25 mouse cellular contexts compared by ENCODE assay signal in the genomic region with DNA sequence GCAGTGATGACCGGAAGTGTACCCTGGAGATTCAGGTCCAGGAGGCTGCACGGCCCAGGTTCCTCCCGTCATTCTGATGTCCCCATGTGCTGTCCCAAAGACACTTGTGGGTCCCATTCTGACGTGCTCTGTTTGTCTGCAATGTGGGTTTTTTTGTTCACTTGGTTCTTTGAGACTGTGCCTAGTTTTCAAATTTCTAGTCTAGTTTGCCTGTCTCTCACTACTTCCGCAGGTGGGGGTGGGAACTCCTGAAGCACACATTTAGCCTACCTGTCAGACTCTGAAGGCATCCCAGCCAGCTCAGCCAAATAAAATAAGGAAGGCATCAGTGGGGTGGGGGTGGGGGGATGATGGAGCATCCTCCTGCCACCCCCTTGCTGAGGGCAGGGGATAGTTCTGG. TPM values are rescaled to one million over a fixed set of nuclear protein-coding genes. Genes with fewer than 3 reads are reported as not detected.
DNase-seq lines count a peak whose midpoint lies in the region; ATAC-seq and TF ChIP-seq lines count a peak whose summit lies in the region.
"Had no signal": no experiment of that assay in that cellular context is flagged by ENCODE, and none has a peak within 500 bp of the region (broad histone marks: within the 10 kb centered on the region; RNA-seq: fewer than 3 reads in every experiment).

No protein-coding gene starts in this region.

- no peak overlapping the region for H3K27ac ChIP-seq in forebrain, embryonic 13.5 days
- no peak overlapping the region for H3K27ac ChIP-seq in forebrain, embryonic 11.5 days (ENCODE audit: low read depth, low read length)
- H3K27ac ChIP-seq in neural tube, embryonic 13.5 days (replicated peaks), result no peak overlapping the region
- H3K27ac ChIP-seq in neural tube, embryonic 15.5 days (replicated peaks), result no peak overlapping the region
- peak overlapping the region; percentile 65 for H3K27ac ChIP-seq in bone marrow, adult 2 months (ENCODE audit: control insufficient read depth, insufficient read depth, low read depth, low read length, poor library complexity)
- H3K27ac ChIP-seq: embryonic facial prominence, embryonic 12.5 days; heart, embryonic 13.5 days; lung, embryonic 15.5 days; midbrain, embryonic 12.5 days had no signal

- H3K36me3 ChIP-seq in forebrain, embryonic 13.5 days (ENCODE audit: poor library complexity, severe bottlenecking), result peaks cover 43% of the 10 kb centered on the region
- H3K36me3 ChIP-seq in forebrain, embryonic 11.5 days (ENCODE audit: control insufficient read depth, insufficient read depth, low read length), result peaks cover 20% of the 10 kb centered on the region; the same call in 1 of the 2 replicates
- peaks cover 39% of the 10 kb centered on the region for H3K36me3 ChIP-seq in neural tube, embryonic 13.5 days
- H3K36me3 ChIP-seq in neural tube, embryonic 15.5 days, result peaks cover 32% of the 10 kb centered on the region

- no peaks in the 10 kb centered on the region for H3K27me3 ChIP-seq in forebrain, embryonic 13.5 days
- H3K27me3 ChIP-seq in forebrain, embryonic 11.5 days (ENCODE audit: control insufficient read depth, insufficient read depth, low read length), result no peaks in the 10 kb centered on the region
- H3K27me3 ChIP-seq in neural tube, embryonic 13.5 days, result no peaks in the 10 kb centered on the region
- H3K27me3 ChIP-seq in neural tube, embryonic 15.5 days (replicated peaks), result no peaks in the 10 kb centered on the region
- H3K27me3 ChIP-seq: embryonic facial prominence, embryonic 12.5 days; heart, embryonic 13.5 days; lung, embryonic 15.5 days; midbrain, embryonic 12.5 days had no signal

- TF ChIP-seq CTCF in bone marrow, adult 2 months (IDR thresholded peaks at IDR 0.05; ENCODE audit: control insufficient read depth, insufficient read depth, low read length), result no peak

- H3K9ac ChIP-seq in forebrain, embryonic 13.5 days, result 0 out of 2 replicates have a peak overlapping the region, but pooled peaks have one; percentile 30
- H3K9ac ChIP-seq in forebrain, embryonic 11.5 days (ENCODE audit: low read length), result no peak overlapping the region
- 0 out of 2 replicates have a peak overlapping the region, but pooled peaks have one; percentile 2 for H3K9ac ChIP-seq in neural tube, embryonic 13.5 days
- no peak overlapping the region for H3K9ac ChIP-seq in neural tube, embryonic 15.5 days (replicated peaks)
- H3K9ac ChIP-seq: lung, embryonic 15.5 days had no signal

- H3K4me3 ChIP-seq in forebrain, embryonic 13.5 days, result no peak overlapping the region
- H3K4me3 ChIP-seq in forebrain, embryonic 11.5 days (ENCODE audit: low read depth, low read length), result no peak overlapping the region
- no peak overlapping the region for H3K4me3 ChIP-seq in neural tube, embryonic 13.5 days
- no peak overlapping the region for H3K4me3 ChIP-seq in neural tube, embryonic 15.5 days (replicated peaks)
- peak overlapping the region; percentile 16 for H3K4me3 ChIP-seq in bone marrow, adult 2 months (replicated peaks; ENCODE audit: control insufficient read depth, low read depth, low read length)
- H3K4me3 ChIP-seq: embryonic facial prominence, embryonic 12.5 days; heart, embryonic 13.5 days; lung, embryonic 15.5 days; midbrain, embryonic 12.5 days had no signal

- peaks cover 38% of the 10 kb centered on the region for H3K4me1 ChIP-seq in forebrain, embryonic 13.5 days
- peaks cover 8% of the 10 kb centered on the region; the same call in 1 of the 2 replicates for H3K4me1 ChIP-seq in forebrain, embryonic 11.5 days (replicated peaks; ENCODE audit: control insufficient read depth, insufficient read depth, low read length)
- H3K4me1 ChIP-seq in neural tube, embryonic 13.5 days (replicated peaks), result peaks cover 37% of the 10 kb centered on the region
- H3K4me1 ChIP-seq in neural tube, embryonic 15.5 days, result peaks cover 38% of the 10 kb centered on the region
- peaks cover 16% of the 10 kb centered on the region; the same call in 1 of the 2 replicates for H3K4me1 ChIP-seq in bone marrow, adult 2 months (ENCODE audit: control insufficient read depth, insufficient read depth, low read length)

- no peak overlapping the region for H3K4me2 ChIP-seq in forebrain, embryonic 13.5 days
- no peak overlapping the region for H3K4me2 ChIP-seq in forebrain, embryonic 11.5 days (ENCODE audit: low read depth, low read length, severe bottlenecking)
- no peak overlapping the region for H3K4me2 ChIP-seq in neural tube, embryonic 13.5 days
- H3K4me2 ChIP-seq in neural tube, embryonic 15.5 days, result no peak overlapping the region
- H3K4me2 ChIP-seq: embryonic facial prominence, embryonic 12.5 days; lung, embryonic 15.5 days; midbrain, embryonic 12.5 days had no signal

- intact Hi-C loops in left cerebral cortex, postnatal 36 days (cut with DNase I), result no loop called here
- intact Hi-C loops in heart, postnatal 36 days (cut with DNase I), result loop anchor here (2.0 kb wide), 1 partner anchor 67 kb away; no protein-coding TSS in a partner anchor

- DNase-seq in forebrain, embryonic 11.5 days (ENCODE audit: low spot score), result no peak
- peak; percentile 54 for DNase-seq in naive thymus-derived CD4-positive, alpha-beta T cell, adult 2 months (ENCODE audit: low read depth)
- DNase-seq in left cerebral cortex, postnatal 36 days (ENCODE audit: low spot score in 2 of 2), result no peak
- DNase-seq in heart, postnatal 36 days, result no peak
- DNase-seq: cerebellum, adult 8-10 months; heart, postnatal 4 days; kidney, adult 2 months; kidney, postnatal 10 days had no signal

- no peak for TF ChIP-seq POLR2A in bone marrow, adult 2 months (IDR thresholded peaks at IDR 0.05; ENCODE audit: borderline replicate concordance, control insufficient read depth, low read depth, low read length)

- WGBS in forebrain, embryonic 13.5 days, result 90% methylated on average over 5 of the region's 5 CpGs
- WGBS in forebrain, embryonic 11.5 days, result 94% methylated on average over 5 of the region's 5 CpGs
- WGBS in neural tube, embryonic 13.5 days, result 86% methylated on average over 5 of the region's 5 CpGs
- WGBS in neural tube, embryonic 15.5 days, result 89% methylated on average over 5 of the region's 5 CpGs
- 59% methylated on average over 5 of the region's 5 CpGs for WGBS in bone marrow, adult 2 months

- no peaks in the 10 kb centered on the region for H3K9me3 ChIP-seq in forebrain, embryonic 13.5 days (replicated peaks)
- H3K9me3 ChIP-seq in forebrain, embryonic 11.5 days (ENCODE audit: control insufficient read depth, low read length), result no peaks in the 10 kb centered on the region
- no peaks in the 10 kb centered on the region for H3K9me3 ChIP-seq in neural tube, embryonic 13.5 days
- no peaks in the 10 kb centered on the region for H3K9me3 ChIP-seq in neural tube, embryonic 15.5 days (replicated peaks)
- H3K9me3 ChIP-seq: embryonic facial prominence, embryonic 12.5 days; heart, embryonic 13.5 days; lung, embryonic 15.5 days; midbrain, embryonic 12.5 days had no signal

- ATAC-seq in forebrain, embryonic 13.5 days, result no peak
- no peak for ATAC-seq in forebrain, embryonic 11.5 days (replicated peaks; ENCODE audit: low FRiP score)
- no peak for ATAC-seq in neural tube, embryonic 13.5 days (ENCODE audit: low read depth)
- no peak for ATAC-seq in neural tube, embryonic 15.5 days (ENCODE audit: low FRiP score)
- ATAC-seq: inflammation-experienced regulatory T-cells, adult 6 months had no signal

RNA-seq across cellular contexts. Expression of gene Grk6, which starts 3.3 kb away (rescaled TPM):
- 24.9 and 26.9 TPM in 2 replicates for polyA plus RNA-seq in forebrain, embryonic 13.5 days (2015; fragmentation: Nextera tagmentation; extraction: Ambion mirVana)
- polyA plus RNA-seq in forebrain, embryonic 11.5 days (2014; fragmentation: Nextera tagmentation; extraction: Ambion mirVana), result 69.5 and 79.2 TPM in 2 replicates
- 35.7 and 38.5 TPM in 2 replicates for polyA plus RNA-seq in neural tube, embryonic 13.5 days (2015; fragmentation: Nextera tagmentation; extraction: Ambion mirVana)
- polyA plus RNA-seq in neural tube, embryonic 15.5 days (2015; fragmentation: Nextera tagmentation; extraction: Ambion mirVana), result 34.2 and 38.4 TPM in 2 replicates
- polyA plus RNA-seq in bone marrow, adult 2 months (2011; ENCODE audit: insufficient read depth, insufficient read length, low replicate concordance, missing spikeins), result 64.8 and 109 TPM in 2 replicates
- total RNA-seq in left cerebral cortex, postnatal 36 days (2021), result 10 to 100 TPM; 63.4 to 65.2 TPM
- 10 to 100 TPM; 17.6 to 18.1 TPM for total RNA-seq in heart, postnatal 36 days (2021)

RNA-seq across cellular contexts. Expression of gene Prr7, which starts 15.9 kb away (rescaled TPM):
- polyA plus RNA-seq in forebrain, embryonic 13.5 days (2015; fragmentation: Nextera tagmentation; extraction: Ambion mirVana), result 1.6 and 2.2 TPM in 2 replicates
- 2.3 and 3.9 TPM in 2 replicates for polyA plus RNA-seq in forebrain, embryonic 11.5 days (2014; fragmentation: Nextera tagmentation; extraction: Ambion mirVana)
- polyA plus RNA-seq in neural tube, embryonic 13.5 days (2015; fragmentation: Nextera tagmentation; extraction: Ambion mirVana), result 2.5 and 3.1 TPM in 2 replicates
- 4.2 and 5.8 TPM in 2 replicates for polyA plus RNA-seq in neural tube, embryonic 15.5 days (2015; fragmentation: Nextera tagmentation; extraction: Ambion mirVana)
- polyA plus RNA-seq in bone marrow, adult 2 months (2011; ENCODE audit: insufficient read depth, insufficient read length, low replicate concordance, missing spikeins), result 3.1 and 4.1 TPM in 2 replicates
- 10 to 100 TPM; 81.8 to 82.1 TPM for total RNA-seq in left cerebral cortex, postnatal 36 days (2021)
- under 1 TPM; 0.58 to 0.70 TPM for total RNA-seq in heart, postnatal 36 days (2021)
- polyA plus RNA-seq: heart, embryonic 13.5 days had no signal

RNA-seq across cellular contexts. Expression of gene F12, which starts 21.5 kb away (rescaled TPM):
- not detected in 2 replicates for polyA plus RNA-seq in forebrain, embryonic 13.5 days (2015; fragmentation: Nextera tagmentation; extraction: Ambion mirVana)
- polyA plus RNA-seq in forebrain, embryonic 11.5 days (2014; fragmentation: Nextera tagmentation; extraction: Ambion mirVana), result not detected in 2 replicates
- polyA plus RNA-seq in neural tube, embryonic 13.5 days (2015; fragmentation: Nextera tagmentation; extraction: Ambion mirVana), result 0.25 TPM in 1 of 2 replicates, not detected in the other
- 0.18 and 0.47 TPM in 2 replicates for polyA plus RNA-seq in neural tube, embryonic 15.5 days (2015; fragmentation: Nextera tagmentation; extraction: Ambion mirVana)
- polyA plus RNA-seq in bone marrow, adult 2 months (2011; ENCODE audit: insufficient read depth, insufficient read length, low replicate concordance, missing spikeins), result 1.3 TPM in 2 replicates
- under 1 TPM; 0.79 to 0.84 TPM for total RNA-seq in left cerebral cortex, postnatal 36 days (2021)
- not detected for total RNA-seq in heart, postnatal 36 days (2021)
- total RNA-seq: common myeloid progenitor, adult 5-6 weeks; gastrocnemius, postnatal 14 days; heart, adult 18-20 months; heart, postnatal 4 days; MEL had no signal
- polyA plus RNA-seq: midbrain, embryonic 12.5 days; neural tube, embryonic 14.5 days had no signal

RNA-seq across cellular contexts. Expression of gene Pfn3, which starts 33.1 kb away (rescaled TPM):
- polyA plus RNA-seq in forebrain, embryonic 13.5 days (2015; fragmentation: Nextera tagmentation; extraction: Ambion mirVana), result 0.60 TPM in 1 of 2 replicates, not detected in the other
- polyA plus RNA-seq in forebrain, embryonic 11.5 days (2014; fragmentation: Nextera tagmentation; extraction: Ambion mirVana), result not detected in 2 replicates
- polyA plus RNA-seq in neural tube, embryonic 13.5 days (2015; fragmentation: Nextera tagmentation; extraction: Ambion mirVana), result 0.83 TPM in 1 of 2 replicates, not detected in the other
- 0.50 and 1.4 TPM in 2 replicates for polyA plus RNA-seq in neural tube, embryonic 15.5 days (2015; fragmentation: Nextera tagmentation; extraction: Ambion mirVana)
- polyA plus RNA-seq in bone marrow, adult 2 months (2011; ENCODE audit: insufficient read depth, insufficient read length, low replicate concordance, missing spikeins), result not detected in 2 replicates
- not detected for total RNA-seq in left cerebral cortex, postnatal 36 days (2021)
- total RNA-seq in heart, postnatal 36 days (2021), result not detected
- total RNA-seq: adrenal gland, postnatal 4 days; common myeloid progenitor, adult 5-6 weeks; gastrocnemius, postnatal 14 days; heart, adult 18-20 months; heart, postnatal 4 days; layer of hippocampus, postnatal 25 days; MEL had no signal
- polyA plus RNA-seq: embryonic facial prominence, embryonic 12.5 days; heart, embryonic 13.5 days; inflammation-experienced regulatory T-cells, adult 6 months; kidney, adult 2 months; lung, embryonic 15.5 days; midbrain, embryonic 12.5 days; stomach, embryonic 16.5 days had no signal

RNA-seq across cellular contexts. Expression of gene Dbn1, which starts 39.8 kb away (rescaled TPM):
- 639 and 641 TPM in 2 replicates for polyA plus RNA-seq in forebrain, embryonic 13.5 days (2015; fragmentation: Nextera tagmentation; extraction: Ambion mirVana)
- polyA plus RNA-seq in forebrain, embryonic 11.5 days (2014; fragmentation: Nextera tagmentation; extraction: Ambion mirVana), result 411 and 418 TPM in 2 replicates
- polyA plus RNA-seq in neural tube, embryonic 13.5 days (2015; fragmentation: Nextera tagmentation; extraction: Ambion mirVana), result 574 and 615 TPM in 2 replicates
- polyA plus RNA-seq in neural tube, embryonic 15.5 days (2015; fragmentation: Nextera tagmentation; extraction: Ambion mirVana), result 389 and 450 TPM in 2 replicates
- polyA plus RNA-seq in bone marrow, adult 2 months (2011; ENCODE audit: insufficient read depth, insufficient read length, low replicate concordance, missing spikeins), result 2.2 and 3.5 TPM in 2 replicates
- total RNA-seq in left cerebral cortex, postnatal 36 days (2021), result 100 to 1,000 TPM; 247 to 314 TPM
- total RNA-seq in heart, postnatal 36 days (2021), result 1 to 10 TPM; 9.4 to 9.6 TPM

Comparison
In these comparisons a context has a peak if more than half of its experiments do, and no peak if none do; other contexts are left out.
1. H3K9ac ChIP-seq: peak in forebrain, embryonic 13.5 days (single experiment) and neural tube, embryonic 13.5 days (single experiment); none in forebrain, embryonic 11.5 days (single experiment) and neural tube, embryonic 15.5 days (single experiment).